Mouse (Mus musculus) spleen, postnatal 36 days (tissue): ENCODE data around the gene Smg6.

ENCODE experiments used
- DNase-seq, 2 experiments: peaks; one replicate each; pipeline ENCODE4 v3.0.0; 2022; ENCODE audit warnings: low spot score in 2 of 2, mixed read lengths in 1 of 2

The Smg6 gene

DNA sequence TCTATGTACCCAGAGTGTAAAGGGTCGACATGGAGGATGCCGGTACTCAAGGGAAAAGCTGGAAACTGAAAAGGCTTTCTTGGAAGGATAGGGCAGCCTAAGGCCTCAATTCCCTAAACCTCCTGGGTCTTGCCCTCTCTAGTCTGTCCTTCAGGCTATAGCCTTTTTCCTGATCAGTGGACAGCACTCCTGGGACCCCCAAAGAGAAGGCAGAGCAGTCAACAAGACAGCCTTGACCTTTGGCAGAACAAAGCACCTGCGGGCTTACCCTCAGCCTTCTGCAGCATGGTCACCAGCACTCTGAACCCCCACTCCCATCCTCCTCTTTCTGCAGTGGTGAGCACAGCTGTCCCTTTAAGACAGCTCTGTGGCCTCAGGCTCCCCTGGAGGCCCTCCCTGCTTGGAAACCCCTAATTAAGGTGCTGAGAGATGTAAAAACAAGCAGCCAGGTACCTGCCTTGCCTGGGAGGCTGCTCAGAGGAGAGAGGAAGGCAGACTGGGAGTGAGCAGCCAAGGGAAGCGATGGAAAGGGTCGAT, 265.4 kb downstream of the Smg6 start, which contains the start of gene Dph1:
Dph1 (minus strand) TSS at position 337 of the 537 bp plus-strand sequence.
- DNase-seq: no peak

DNA sequence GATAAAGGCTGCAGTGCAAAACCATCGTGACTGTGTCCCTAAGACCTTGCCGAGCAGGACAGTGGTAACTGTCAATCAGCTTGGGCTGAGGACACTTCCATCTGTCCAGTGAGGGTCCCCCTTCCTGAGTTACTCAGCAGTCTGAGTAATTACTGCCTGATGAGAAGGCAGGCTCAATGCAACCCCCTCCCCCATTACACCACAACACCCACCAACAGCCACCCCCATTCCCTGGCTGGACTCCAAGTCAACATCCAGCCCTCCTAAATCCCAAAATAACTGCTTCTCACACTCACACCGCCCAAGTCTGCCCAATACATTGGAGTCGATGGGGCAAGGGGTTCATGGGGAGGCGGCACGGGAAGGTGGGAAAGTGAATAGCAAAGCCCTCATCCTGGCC, 266.2 kb downstream of the Smg6 start:
- DNase-seq: no peak

DNA sequence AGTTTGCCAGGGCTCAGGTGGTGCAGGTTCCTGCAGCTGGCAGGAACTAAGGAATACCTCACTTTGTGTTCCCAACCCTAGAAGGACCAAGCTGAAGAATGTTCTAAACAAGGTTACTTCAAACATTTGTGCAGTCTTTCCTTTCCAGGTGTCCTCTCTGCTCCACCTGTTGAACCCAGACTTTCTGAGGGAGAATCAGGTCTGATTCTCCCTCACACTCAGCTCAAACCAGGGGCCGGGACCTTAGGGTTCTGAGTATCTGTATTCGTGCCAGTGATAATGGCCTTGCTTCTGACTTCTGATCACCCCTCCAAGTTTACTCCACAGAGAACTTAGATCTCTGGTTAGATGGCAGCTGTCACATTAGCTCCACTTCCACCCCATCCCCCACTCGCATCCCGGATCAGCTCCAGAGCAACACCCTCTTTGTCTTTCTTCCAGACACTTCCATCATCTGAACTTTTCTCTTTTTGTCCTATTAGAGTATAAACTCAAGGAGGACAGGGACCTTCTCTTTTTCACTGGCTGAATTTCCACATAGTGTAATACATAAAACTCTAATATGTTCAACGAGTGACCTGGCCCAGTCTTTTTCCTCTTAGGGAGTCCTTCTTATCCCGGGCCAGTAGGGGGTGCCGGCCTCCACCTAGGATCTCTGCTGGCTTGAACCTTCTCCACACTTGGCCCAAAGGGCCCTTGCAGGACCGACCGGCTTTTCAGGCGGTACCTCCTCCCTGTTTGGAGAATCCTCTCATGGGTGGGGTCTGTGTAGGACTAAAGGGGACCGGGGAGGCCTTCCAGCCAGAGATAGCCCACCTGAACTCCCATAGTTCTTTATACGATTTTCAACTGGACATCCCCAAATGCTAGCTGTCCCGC, 267.0 kb downstream of the Smg6 start:
- DNase-seq: peak; percentile 65 to 70

DNA sequence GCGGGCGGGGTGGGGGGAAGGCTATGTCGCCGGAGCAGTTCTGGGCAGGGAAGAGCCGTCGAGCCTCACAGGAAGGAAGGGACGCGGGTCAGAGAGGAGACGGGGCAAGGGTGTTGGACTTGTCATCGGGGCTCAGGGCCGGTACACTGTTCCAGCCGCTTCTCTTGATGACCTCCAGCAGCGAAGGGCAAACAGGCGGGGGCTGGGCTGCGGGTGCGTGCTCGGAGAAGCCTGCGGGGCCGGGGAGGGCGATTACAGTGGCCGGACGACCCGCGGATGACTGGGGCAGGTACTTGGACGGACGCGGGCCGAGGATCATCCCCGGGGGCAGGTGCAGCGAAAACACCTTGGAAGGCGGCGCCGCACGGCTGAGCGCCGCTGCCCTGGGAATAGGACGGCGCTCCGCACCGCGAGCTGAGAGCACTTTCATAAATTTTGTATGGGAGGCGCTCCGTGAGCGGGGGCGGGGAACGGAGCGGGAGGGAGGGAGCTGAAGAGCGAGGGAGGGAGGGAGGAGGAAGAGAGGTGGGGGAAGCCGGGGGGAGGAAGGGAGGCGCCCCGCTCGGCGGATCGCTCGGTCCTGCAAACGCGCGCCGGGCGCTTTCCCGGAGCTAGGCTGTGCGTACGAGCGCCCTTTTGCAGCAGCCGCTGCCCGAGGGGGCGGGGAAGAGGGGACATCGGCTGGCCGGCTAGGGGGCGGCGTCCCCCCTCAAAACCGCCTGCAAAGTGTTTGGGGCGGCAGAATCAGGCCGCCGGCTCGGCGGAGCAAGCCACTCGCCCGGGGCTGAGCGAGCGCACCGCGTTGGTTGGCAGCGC, 267.8 kb downstream of the Smg6 start, which contains the start of gene Rtn4rl1:
Rtn4rl1 (plus strand) TSS at position 528 of the 816 bp plus-strand sequence.
- peak; percentile 66 to 68 for DNase-seq

DNA sequence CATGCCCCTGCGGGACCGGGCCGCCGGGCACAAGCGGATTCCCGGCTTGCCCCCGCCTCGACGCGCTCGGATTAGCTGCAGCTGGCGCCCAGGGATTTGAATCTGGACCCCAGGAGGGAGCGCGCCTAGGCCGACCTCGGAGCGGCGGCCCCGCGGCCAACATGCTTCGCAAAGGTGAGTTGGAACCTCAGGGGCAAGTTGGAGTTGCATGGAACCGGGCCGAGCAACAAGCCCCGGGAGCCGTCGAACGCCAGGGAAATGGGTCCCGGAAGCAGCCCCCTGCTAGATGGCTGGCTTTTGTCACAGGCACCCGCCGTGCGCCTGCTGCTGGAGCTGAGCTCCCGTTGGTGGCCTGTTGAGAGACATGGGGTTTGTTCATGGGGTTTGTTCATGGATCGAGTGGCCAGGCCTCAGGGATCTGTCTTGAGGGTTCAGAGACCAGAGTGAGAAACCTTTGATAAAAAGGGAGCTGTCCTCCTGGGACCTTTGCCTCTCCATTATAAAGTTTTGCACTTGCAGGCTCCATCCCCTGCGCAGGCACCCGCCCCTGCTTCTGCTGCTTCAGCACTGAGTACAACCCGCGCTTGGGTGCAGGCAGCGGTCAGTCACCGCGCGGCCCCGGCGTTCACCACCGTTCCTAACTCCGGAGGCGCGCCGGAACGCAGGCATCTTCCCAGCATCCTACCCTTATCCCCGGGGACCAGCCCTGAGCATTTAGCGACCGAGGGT, 268.7 kb downstream of the Smg6 start:
- no peak for DNase-seq

DNA sequence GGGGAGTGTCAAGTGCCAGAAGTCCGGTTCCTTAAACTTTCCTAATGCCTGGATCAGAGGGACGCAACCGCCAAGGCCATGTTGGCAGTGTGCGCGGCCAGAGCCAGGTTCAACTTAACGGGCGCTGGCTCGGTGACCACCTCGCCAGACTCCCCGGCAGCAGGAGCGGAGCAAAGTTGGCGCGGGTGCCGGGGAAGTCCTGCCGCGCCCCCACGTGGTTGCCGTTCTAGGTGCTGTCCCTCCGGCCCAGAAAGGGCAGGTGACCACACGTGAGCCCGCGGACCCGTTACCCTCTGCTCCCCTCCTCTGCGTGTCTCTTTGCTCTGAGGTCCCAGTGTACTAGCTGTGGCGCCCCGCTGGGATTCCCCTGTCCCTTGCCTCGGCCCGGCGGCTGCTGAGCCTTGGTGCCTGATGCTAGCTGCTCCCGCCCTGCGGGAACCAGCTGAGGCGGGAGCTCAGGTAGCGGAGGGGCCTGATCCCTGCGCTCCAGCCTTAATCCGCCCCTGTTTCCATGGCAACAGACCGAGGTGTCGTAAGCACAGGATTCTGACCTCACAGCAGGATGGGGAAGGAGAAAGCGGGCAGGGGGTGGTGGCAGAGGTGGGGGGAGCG, 269.3 kb downstream of the Smg6 start:
- DNase-seq: peak in 1 of 2 experiments; percentile 47

DNA sequence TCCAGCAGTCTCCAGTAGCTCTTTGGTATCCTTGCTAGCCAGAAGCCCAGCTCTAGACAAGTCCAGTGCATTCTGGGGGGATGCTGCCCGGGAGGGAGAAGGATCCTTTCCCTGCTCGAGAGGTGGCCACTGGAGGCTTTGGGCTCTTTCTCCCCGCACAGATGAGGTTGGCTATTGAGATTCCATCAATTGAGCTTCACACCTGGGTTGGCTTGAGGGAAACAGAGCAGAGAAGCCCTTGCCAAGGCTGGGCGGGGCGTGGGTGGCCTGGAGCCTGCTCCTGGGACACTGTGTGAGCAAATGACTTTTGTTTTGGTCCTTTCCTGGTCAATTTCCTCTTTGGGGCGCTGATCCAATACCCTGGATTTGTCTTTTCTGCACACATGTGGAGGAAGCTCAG, 270.5 kb downstream of the Smg6 start:
- DNase-seq: no peak

DNA sequence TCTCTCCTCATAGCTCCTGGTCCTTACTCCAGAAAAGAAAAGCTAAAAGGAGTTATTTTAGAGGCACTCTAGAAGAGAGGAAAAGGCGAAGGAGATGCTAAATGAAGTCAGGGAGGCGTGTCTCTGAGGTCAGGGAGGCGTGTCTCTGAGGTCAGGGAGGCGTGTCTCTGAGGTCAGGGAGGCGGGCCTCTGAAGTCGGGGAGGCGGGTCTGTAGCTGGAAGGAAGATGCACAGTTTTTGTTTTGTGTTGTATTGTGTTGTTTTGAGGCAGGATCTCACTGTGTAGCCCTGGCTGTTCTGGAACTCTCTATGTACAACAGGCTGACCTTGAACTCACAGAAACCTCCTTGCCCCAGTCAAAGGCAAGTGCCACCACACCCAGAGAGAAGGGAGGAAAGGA, 272.3 kb downstream of the Smg6 start:
- no peak for DNase-seq

DNA sequence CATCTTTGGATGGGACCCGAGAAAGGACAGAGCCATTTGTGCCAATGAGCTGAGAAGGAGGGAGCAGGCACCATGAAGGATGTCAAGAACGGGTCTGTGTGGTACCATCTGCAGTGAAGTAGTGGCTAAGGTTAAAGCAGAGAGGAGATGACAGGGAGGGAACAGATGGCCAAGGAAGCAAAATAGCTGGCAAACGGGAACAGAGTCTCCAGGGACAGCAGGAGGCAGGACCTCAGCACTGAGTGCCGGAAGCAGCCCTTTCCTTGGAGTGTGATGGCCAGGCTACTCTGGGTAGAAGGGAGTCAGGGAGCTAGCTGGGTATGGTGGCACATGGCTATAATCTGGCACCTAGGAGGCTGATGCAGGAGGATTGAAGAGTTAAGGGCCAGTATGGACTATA, 273.2 kb downstream of the Smg6 start:
- no peak for DNase-seq

DNA sequence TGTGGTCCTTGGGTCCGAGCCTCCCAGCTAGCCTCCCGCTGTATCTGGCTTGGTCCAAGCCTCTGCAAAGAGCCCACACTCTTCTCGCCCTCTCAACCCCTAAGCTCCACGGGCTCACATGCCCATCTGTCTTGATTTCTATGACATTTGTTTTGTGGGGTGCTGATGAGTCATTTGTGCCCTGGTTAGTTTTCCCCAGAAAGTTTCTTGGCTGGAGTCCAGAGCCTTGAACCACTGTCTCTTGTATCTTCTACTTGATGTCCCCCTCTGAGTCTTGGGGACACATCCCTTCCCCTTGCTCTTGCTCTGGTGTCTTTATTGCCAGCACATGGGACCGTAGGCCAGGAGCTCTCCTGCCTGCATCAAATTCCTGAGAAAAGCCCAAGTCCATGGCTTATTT, 274.3 kb downstream of the Smg6 start:
- DNase-seq: no peak

DNA sequence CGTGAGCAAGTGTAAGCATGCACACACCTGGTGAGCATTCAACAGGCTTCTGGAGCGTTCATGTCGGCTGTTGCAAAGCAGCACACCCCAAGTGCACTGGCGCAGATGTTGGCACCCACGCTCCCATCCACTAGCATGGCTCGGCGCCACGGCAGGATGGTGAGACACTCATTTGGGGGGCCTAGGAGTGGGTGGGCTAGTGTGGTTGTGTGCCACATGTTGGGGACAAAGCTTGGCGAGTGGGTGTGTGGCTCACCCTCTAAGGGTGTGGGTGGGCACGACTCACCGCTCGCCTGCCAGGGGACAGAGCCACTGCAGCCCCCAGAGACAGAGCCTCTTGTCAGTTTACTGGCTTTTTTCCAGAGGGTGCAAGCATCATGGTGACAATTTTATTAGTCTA, 275.3 kb downstream of the Smg6 start:
- no peak for DNase-seq

DNA sequence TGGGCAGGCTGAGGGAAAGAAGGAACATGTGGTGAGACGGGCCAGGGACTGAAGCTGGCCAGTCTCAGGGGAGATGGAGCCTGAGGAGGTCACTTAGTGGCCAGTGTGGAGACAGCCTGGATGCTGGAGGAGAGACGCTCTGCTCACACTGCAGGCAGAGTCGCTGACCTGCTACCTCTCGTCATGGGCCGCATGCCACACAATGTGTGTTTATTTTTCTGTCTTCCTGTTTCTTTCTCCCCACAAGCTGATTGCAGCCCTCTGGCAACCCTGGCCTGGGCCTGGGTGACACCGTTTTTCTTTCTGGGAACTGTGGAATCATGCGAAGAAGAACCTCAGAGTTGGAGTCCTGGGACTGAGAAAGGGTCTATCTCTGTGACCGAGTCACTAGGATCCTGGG, 276.1 kb downstream of the Smg6 start:
- DNase-seq: no peak

DNA sequence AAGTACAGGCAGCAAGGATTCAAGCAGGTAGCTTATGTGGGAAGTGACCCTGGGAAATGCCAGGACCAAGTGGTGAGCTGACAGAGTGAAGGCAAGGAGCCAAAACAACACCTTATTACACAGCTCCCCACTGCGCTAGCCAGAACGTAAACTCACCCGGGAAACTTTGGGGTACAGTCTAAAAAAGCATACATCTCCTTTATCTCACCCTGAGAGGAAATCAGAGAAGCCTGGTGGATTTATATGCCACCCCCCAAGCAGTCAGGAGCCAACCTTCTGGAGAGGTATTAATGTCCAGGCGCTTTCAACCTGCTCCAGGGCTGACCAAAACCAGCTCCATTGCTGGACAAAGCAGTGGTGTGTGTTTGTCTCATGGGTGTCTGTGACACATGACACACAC, 278.3 kb downstream of the Smg6 start:
- DNase-seq: no peak

DNA sequence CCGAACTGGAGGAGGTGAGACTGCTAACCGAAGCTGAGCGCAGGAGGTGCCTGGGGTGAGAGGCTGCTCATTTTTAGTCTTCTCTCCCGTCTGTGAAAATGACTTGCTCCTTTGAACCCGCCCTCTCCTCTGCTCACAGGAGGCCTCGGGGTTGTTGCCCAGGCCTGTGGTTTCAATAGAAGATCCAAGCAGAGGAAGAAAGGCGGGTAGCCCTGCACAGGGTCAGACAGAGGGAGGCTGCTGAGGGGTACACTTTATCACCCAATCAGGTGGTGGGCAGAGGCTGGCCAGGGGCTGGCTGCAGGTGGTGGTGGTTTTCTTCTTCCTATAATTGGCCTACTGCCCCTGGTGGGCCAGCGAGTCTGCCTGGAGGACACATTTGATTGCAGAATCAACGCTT, 278.8 kb downstream of the Smg6 start:
- DNase-seq: no peak

DNA sequence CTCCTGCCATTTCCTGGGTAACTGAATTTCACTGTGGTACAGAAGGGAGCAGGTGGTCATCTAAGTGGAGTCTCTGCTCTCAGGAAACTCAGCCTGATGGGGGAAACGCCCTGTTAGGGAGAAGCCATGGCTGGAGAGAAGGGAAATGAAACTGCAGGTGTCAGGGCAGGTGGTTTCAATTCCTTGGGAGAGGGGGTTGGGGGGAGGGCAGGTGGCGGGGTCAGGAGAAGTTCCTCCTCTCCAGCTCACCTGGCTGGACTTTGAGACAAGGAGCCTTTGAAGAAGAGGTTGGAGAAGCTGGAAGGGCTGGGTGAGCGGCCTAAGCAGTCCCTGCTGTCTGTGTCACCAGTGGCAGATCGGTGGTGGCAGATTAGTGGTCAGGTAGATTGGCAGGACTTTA, 280.7 kb downstream of the Smg6 start:
- DNase-seq: no peak

DNA sequence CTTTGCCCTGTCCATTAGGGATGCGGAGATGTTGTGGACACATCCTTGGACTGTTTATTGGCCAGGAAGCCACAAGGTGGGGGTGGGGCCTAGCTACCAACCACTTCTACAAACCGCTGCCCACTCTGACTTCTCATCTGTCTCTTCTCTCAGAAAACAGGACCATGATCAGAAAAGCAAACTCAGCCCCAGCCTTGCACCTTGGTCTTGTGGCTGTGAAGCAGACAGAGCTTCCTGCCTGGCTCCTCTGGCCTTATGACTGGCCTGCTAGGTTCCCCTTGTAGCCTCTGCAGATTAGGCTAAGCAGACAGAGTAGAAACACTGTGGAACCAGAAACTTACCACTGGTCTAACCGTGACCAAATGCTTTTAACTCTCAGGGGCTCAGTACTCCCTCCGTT, 283.7 kb downstream of the Smg6 start:
- DNase-seq: no peak

DNA sequence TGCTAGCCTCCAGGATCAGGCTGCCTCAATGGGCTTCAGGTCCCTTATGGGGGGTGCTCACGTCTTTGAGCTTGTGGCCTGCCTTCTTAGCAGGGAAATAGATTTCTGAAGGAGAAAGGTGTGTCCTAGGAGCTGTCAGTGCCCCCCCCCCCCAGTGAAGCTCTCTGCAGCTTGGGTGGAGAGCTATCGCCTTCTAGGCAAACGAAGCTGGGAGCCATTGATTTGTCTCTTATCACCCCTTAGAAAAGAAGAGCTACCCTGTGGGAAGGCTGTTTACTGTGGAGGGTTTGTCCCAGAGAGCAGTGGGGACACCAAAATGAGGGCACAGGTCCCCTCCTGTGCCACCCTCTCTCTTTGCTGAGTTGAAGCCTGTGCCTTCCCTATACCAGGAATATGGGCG, 284.5 kb downstream of the Smg6 start:
- no peak for DNase-seq

DNA sequence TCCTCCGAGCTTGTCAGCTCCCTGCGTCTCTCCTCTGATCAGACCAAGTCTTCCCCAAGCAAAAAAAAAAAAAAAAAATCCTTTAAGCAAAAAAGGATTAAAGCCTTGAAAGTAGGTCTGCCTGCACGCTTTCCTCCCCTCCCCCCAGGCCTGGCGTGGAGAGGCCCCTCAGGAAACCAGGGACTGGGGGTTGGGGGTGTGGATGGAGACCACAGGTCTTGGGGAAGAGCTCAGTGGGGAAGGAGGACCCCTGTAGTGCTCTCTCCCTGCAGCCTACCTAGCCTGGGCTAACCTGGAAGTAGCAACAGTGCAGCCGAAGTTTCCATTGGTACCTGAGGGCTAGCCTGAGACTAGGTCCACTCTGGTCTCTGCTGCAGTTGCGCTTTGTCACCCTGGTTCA, 285.1 kb downstream of the Smg6 start:
- DNase-seq: no peak

DNA sequence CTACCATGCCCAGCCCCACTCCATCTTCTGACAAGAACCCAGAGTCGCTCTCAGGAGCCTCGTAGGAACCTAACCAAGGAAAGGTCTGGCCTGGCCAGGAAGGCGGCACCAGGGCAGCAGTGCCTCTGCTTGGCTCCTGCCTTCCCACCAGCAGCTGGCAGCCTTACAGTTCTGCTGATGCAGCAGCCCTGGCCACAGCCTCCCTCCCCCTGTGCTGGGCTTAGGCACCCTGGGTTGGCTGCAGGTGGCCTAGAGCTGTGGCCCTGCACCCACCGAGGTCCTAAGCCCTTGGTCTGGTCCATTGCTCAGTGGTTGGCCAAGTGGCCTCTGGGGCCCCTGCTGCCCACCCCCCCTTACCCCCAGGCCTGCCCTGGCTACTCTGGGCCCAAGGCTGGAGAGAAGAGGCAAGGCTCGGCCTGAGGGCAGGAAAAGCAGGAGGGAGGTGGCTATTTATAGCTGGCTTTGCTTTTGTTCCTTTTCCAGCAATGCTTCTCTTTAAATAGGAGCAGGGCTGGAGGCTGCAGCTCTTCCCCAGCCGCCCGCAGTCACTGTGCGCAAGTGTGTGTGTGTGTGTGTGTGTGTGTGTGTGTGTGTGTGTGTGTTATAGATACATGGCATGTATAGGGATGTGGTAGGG, 286.5 kb downstream of the Smg6 start:
- no peak for DNase-seq

DNA sequence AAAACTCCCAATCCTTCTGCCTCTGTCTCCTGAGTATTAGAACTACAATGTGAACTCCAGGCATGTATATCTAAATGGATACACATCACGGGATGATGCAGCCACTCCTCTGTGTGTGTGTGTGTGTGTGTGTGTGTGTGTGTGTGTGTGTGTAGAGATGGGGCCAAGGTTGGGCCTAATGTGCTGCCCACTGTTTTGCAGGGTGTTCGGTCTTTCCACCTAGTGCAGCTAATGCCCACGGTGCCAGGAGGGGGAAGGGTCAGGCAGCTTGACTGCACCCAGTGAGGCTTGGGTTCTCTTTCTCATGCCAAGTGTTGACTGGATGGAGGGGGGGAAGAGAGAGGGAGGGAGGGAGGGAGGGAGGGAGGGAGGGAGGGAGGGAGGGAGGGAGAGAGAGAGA, 287.3 kb downstream of the Smg6 start:
- DNase-seq: no peak
